Mouse (Mus musculus) heart, postnatal 0 days (tissue): ENCODE data around the gene Ube2l6.
A peak's percentile ranks its signal among the peaks of the same experiment; 100 is the strongest.

Source experiments
- CTCF ChIP-seq: IDR thresholded peaks from 2 replicates; pipeline ENCODE4 v1.5.1; 2016; ENCODE audit warnings: antibody characterized with exemption, control low read depth, low read depth
- EP300 ChIP-seq: IDR thresholded peaks from 2 replicates; pipeline ENCODE4 v1.6.1; 2016; ENCODE audit warnings: antibody characterized with exemption, low read depth

DNA sequence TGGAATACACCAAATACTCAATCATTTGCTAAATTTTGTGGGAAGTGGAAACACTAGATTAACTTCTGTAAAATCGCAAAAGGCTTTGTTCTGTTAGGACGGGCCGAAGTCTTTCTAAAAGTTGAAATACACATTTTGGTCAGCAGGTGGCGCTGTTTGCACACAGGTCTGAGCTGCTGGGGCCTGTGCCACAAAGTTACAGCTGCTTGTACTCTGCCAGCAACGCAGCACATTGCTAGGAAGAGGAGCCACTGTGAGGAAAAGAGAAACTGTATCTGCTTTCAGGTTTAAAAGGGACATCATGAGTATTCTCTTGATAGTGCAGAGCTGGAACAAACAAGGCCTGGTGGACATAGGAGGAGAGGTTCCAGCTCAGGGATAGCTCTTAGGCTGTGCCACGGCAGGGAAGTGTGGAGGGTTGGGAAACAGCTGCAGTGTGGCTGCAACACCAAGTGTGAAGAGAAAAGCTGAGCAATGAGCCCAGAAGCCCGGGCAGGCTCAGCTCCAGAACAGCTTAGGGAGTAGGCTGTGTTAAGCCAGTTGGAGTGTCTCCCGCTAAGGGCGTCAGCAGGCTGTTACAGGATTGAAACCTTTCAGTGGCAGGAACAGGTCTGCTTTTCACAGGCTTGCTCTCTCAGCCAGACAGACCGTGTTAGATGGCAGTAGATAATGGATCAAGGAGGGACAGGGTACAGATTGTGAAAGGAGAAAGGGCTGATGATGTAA, 33.2 kb downstream of the Ube2l6 start:
- TF ChIP-seq CTCF (peak; percentile 90), EP300 (no peak)
